Mouse (Mus musculus) mouse trophoblast stem cell (cell line): Measurements from ENCODE around the gene Zbtb16.

Source experiments
- in situ Hi-C, 2 experiments: fragments of 300-500 bp; cut with MseI, MboI; formaldehyde crosslinking; loops; 2 replicates in 1 of 2; 3 replicates in 1 of 2; pipeline ENCODE4 v1.15.1; 2025

Gene Zbtb16

DNA sequence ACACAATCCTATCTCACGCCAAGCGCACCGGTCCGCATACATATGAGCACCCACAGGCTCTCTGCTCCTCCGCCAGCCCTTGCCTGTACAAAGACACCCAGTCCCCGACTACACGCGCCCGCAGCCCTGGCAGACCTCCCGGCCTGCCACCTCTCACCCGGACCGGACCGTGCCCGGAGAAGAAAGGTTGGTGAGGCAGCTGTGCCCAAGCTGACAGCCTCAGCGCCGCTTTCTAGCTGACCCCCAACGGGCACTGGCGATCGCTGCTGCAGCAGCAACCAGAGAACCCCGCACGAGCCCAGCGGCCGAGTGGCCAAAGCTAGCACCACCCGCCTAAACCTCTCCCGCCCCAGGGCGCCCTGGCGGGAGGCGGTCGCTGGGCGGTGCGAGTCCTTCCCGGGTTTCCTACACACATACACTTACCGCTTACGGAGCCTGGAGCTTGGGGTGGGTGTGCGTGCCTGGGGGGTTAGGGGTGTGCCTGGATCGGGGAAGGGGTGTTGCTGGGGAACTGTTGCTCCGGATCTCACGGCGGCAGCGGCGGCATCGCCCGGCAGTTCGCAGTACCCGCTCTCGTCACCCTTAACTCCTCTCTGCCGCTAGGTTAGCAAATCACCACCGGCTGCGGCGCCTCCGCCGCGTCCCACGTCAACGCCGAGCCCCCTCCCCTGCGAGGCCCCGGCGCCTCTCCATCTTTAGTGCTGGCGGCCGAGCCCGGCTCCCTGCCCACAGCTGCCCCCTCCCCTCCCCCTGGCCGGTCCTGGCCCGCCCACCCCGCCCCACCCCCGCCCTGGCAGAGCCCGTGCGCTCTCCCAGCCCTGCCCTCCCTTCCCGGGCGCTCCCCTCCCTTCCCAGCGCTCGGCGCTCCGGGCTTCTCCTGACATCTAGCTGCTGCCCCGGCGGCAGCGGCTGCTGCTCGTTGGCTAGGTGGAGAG is at the start of gene Zbtb16:
Gene Zbtb16 (minus strand): TSS at position 592 of the 935 bp plus-strand sequence.
- in situ Hi-C loops = no loop called here

DNA sequence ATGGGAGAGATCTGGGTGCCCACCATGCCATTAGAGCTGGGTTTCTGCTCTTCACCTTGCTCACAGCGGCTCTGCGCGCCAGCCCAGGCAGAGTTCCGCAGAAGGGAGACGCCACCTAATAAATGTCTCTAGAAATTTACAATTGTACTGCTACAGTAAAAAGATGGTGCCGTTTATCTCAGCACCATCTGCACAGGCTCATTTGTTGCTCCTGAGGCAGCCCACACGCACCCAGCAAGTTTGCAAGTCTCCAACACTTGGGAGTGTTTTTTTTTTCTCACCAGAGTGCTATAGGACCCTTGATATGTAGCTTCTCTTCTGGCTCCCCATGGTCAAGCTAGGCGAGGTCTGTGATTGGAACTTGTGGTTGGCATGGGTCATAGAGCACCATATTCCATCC is 36.9 kb upstream of the Zbtb16 start:
- in situ Hi-C loops = no loop called here

DNA sequence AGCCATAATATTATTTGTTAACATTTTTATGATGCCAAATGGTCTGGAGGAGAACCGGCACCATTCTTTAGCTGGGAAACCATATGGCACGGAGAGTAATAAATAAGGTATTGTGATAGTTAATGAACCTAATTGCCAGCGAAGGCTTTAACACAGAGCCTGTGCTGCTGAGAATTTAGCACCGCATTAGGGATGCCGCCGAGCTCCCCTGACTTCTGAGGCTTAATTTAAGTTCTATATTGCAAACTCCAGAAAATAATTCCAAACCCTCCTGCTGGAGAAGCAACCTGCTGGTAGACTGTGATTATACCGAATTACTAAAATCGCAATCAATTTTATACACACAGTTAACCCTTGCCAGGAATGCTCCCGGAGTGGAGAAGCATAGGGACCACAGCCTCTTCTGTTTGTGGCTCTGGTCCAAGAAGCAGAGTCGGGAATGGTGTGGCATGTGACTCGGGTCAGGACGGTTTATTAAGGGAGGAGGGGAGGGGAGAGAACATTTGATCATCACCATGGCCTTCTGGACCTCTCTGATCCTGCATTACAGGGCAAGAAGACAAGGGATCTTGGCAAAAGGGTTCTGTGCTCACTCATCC is 30.6 kb upstream of the Zbtb16 start:
- in situ Hi-C loops = no loop called here

DNA sequence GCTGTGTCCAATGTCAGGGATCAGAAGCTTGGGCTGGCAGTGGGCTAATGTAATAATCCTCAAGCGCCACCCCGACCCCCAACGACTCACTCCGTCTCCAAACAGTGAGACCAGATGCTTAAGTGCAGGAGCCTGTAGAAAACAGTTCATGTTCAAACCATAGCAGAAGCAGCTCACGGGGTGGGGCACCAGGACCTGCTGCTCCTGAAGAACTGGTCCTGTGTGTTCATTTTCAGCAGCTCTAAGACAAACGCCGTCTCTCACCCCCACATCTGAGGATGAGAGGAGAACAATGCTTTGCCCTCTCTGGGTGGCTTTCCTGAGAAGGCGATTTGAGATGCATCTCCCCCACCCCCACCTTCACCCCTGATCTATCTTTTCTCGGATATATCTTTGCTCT is 29.2 kb upstream of the Zbtb16 start:
- in situ Hi-C loops = no loop called here

DNA sequence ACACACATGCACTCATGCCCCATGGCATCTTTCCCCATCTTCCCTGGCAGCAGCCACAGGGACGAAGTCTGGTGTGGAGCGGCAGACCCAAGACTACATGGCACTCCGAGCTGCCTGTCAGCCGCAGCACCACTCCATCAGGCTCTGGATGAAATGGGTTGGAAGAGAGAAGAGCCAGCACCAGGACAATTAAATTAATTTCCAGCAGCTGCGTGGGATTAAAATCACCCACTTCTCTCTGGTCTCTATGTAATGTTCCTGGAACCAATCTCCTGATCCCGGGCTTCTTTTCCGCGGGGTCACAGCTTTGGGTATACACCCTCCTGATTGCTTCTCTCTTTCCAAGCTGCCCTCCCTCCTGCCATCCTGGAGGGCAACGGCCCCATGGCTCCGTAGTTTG is 25.5 kb upstream of the Zbtb16 start:
- in situ Hi-C loops = no loop called here

DNA sequence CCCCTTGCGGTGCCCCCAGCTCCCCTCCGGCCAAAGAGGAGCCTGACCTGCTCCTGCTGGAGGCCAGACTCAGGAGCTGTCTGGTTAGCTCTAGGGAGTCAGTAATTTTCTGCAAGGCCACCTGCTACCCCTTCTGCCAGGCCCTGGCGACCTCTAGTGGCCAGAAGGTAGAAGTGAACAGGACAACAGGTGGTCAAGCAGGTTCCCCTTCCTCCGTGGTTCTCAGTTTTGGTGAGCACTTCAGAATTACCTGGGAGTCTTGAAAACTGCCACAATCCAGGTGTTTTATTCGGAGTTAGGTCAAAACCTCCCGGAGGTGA is 24.5 kb upstream of the Zbtb16 start:
- in situ Hi-C loops = no loop called here

DNA sequence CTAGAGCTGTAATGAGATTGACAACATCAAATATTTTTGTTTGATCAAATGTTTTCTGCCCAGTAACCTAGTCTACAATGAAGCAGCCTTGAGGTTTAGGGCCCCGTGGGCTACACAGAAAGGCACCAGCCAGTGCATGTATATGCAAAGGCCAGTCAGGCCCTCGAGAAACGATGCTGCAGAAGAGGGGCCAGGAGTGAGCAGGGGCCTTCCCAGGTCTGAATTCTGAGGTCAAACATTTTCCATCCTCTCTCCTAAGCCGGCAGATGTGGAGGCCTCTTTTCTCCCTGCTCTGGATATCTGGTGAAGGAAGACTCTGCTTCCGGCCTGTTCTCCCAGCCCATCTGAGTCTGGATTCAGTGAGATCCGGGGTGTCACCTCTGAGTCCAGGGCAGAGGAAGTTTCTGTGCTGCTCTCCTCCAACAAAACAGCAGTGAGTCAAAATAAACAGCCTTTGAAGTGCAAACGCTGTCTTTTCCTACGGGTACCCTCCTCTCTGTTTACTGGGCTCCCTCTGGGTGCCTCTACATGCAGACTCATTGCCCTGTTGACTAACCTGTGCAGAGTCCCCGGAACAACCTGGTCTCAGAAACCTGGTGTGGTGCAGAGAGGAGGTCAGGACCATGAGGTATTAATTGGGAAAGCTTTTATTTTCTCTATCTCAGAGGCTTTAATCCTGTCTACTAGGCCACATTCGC is 24.0 kb upstream of the Zbtb16 start:
- in situ Hi-C loops = loop anchor here in 1 of 2 experiments (5.0 kb wide), 1 partner anchor 218 kb away; no protein-coding TSS in a partner anchor

DNA sequence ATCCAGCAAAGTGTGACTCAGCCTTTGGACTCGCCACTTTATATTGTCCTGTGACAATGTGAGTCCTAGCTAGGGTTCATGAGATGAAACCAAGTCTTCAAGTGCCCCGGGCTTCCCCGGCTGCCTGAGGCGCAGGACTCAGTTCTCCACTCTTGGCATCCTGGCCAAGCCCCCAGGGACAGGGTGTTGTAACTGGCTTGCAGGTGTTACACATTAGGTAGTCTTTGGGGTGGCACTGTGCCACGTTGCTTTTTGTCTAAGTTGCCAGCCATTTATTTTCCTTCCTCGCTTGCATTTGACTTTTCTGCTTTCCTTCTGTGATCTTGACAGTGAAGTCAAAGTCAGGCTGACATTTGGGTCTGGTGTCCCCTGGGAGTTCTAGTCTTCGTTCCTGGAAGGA is 21.9 kb upstream of the Zbtb16 start:
- in situ Hi-C loops = loop anchor here in 1 of 2 experiments (5.0 kb wide), 1 partner anchor 216 kb away; no protein-coding TSS in a partner anchor

DNA sequence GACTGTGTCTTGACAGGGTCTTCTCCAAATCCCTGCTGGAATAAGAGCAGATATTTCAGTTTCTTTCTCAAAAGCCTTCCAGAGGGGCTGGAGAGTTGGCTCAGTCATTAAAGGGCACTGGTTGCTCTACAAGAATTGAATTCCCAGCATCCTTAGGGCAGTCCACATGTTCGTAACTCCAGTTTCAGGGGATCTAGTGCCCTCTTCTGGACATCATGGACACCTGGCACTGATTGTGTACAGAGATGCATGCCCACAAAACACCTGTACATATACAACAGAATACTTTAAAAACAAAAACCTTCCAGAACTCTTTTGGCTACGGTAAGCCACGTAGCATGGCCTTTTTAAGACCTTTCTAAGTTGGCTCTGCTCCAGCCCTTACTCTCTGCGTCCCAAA is 20.2 kb upstream of the Zbtb16 start:
- in situ Hi-C loops = loop anchor here in 1 of 2 experiments (5.0 kb wide), 1 partner anchor 214 kb away; no protein-coding TSS in a partner anchor

DNA sequence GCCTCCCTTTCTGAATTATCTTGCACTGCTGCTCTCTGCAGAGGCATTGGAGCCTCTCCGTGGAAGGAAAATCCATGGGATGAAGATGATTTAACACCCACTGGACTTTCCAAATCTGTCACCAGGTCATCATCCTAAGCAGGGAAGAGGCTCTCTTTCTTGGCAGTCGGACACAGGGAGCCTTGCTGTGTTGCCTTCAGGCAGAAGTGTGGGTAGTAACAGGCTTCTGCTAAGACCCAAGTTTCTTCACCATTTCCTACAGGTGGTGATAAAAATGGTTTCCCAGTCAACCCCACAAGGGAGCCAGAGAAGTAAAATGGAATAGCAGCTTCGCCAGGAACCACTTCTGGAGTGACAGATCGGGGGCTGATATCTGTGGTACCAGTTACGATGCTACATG is 13.5 kb upstream of the Zbtb16 start:
- in situ Hi-C loops = no loop called here

DNA sequence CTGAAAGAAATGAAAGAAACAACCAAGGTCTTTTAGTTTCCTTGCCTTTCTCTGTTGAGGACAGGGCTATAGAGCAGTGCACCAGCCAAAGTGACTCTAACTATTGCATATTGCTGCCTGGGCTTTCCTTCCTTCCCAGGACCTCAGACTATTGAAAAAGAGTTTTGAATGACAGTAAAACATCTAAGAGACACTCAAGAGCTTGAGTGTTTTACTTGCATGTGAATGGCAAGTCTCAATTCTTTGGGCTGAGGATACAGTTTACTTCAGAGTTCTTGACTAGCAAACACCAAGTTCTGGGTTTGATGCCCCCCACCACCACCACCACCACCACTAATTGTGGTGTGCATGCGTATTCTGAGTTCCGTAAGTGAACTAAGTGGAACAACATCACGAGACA is 3.5 kb upstream of the Zbtb16 start:
- in situ Hi-C loops = no loop called here

DNA sequence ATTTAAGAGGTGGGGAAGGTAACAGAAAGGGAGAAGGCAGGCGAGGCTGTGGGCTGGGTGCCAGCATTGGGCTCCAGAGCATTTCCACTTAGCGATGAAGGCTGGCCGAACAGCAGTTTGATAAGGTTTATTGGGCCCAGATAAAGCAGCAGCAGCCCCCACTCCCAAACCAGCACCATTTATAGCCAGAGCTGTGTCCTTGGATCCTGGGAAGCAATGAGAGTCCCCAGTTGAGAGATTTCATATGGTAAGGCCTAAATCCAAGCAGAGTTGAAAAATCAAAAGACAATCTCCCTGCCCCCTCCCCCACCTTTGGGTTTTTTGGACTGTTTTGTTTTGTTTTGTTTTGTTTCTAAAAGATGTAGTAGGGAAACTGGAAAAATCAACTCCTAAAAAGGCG is 2.3 kb upstream of the Zbtb16 start:
- in situ Hi-C loops = no loop called here

DNA sequence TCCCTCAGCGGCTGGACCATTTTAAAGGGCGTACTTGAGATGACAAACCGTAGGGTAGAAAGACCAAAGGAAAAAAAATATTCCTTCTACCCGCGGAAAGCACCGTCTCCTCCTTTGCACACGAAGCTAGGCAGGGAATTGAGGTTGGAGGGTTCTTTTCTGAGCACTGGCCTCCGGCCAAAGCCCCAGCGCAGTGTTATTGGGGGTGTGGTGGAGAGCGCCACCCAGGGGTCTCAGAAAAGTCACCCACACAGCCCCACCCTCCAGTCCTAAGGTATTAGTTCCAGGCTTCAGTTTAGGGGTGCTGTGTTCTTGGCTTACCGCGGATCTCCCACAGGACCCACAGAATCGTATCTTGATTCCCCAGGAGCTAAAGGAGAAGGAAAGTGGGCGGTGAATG is 1.2 kb upstream of the Zbtb16 start:
- in situ Hi-C loops = no loop called here

DNA sequence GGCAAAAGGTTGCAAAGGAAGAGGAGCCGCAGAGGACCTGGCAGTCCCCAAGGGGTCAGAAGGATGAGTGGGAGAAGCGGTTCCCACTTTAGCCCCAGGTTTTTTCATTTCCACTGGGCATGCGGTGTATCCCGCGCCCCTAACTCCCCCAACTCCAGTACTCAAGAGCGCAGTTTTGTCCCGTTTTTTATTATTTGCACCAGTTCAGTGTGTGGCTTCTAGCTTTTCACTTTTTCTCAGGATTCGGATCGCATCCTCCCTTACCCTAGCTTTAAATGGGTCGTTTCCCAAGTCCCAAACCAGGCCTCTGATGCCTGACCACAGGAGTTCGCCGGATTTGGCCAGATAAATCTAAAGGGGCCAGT is 526 bp upstream of the Zbtb16 start:
- in situ Hi-C loops = no loop called here

DNA sequence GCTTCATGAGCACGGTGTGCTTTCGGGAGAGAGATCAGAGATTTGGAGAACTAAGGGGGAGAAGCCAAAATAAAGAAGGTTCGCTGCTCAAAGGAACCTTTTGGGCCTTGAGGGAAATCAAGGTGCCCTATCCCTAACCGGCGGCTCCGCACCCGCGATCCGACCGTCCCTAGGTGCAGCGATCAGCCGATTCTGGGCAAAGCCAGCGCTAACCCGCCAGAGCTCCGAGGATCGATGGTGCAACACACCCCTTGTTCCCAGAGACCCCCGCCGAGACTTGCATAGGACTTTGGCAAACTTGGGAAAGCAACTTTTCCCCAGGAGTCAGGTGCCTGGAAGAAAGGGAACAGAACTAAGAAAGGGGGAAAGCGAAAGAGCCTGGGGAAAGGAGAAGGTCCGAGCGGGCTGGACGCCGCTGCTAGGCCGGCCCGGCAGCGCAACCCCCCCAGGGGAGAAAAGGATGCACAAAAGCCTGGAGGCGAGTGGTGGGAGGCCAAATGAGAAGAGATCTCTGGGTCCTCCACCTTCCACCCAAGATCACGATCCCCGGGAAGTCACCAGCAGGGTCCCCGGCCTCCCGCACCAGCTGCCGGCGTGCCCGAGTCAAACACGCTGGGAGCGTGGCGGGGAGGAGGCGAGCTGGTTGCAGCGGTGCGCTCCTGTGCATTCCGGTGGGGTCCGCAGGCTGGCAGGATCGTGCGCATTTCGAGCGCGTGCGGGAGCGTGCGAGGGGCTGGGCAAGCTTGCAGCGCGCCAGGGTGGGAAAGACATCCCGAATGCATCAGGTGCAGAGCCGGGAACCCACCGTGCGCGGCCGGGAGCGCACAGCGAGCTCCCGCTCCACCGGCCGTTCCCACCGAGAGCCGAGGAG is 1.2 kb downstream of the Zbtb16 start:
- in situ Hi-C loops = no loop called here

DNA sequence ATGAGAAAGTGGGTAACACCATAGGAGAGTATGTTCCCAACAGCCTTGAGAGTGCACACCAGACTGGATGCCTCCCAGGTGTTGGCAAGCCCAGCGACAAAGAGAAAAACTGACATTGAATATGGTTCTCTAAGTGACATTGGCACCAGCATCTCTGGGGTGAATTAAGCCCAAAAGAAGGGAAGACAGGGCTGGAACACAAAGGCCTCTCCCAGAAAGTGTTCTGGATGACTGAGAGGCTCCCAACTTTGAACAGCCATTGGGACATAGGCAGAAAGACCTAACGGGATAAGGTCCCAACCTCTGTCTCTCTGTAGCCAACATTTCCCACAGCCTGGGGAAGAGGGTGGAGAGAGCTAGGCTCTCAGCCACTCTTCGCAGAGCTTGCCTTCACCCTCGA is 2.0 kb downstream of the Zbtb16 start:
- in situ Hi-C loops = no loop called here

DNA sequence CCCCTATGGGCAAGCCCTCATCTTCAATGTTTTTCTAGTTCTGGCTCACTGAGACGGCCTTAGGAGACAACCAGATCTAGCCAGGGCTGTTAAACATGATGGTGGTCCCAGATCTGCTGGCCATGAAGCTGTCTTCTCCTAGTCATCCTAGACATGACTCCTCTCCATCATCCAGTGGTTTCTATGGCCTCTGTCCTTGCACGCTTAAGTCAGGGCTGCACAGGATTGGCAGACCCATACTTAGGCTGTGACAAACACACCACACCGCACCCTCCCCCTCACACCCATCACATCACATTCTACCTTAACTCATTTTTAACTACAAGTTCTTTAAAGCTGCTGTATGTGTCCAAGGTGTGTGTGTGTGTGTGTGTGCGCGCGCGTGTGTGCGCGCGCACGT is 2.5 kb downstream of the Zbtb16 start:
- in situ Hi-C loops = no loop called here

DNA sequence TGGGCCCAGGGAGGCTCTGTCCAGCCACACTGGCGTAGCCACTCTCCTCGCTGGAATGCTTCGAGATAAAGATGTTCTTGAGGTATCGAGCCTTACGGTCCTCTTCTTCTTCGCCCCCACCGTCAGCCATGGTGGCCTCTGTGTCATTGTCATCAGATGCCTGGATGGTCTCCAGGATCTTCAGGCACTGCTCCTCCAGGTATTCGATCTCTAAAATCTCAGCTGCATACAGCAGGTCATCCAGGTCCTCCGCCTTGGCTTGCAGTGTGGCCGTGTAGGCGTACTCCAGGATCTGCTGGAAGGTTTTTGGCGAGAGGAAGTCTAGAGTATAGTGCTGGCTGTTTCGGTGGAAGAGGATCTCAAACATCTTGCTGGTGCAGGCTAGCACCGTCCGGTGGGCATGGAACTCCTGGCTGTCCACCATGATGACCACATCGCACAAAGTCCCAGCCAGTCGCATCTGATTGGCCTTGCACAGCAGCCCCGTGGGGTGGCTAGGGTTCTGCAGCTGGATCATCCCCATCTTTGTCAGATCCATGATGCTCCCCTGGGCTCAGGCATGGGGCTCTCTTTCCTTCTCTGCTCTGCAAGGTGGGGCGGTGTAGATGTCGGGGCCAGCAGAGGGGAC is 3.4 kb downstream of the Zbtb16 start:
- in situ Hi-C loops = no loop called here

DNA sequence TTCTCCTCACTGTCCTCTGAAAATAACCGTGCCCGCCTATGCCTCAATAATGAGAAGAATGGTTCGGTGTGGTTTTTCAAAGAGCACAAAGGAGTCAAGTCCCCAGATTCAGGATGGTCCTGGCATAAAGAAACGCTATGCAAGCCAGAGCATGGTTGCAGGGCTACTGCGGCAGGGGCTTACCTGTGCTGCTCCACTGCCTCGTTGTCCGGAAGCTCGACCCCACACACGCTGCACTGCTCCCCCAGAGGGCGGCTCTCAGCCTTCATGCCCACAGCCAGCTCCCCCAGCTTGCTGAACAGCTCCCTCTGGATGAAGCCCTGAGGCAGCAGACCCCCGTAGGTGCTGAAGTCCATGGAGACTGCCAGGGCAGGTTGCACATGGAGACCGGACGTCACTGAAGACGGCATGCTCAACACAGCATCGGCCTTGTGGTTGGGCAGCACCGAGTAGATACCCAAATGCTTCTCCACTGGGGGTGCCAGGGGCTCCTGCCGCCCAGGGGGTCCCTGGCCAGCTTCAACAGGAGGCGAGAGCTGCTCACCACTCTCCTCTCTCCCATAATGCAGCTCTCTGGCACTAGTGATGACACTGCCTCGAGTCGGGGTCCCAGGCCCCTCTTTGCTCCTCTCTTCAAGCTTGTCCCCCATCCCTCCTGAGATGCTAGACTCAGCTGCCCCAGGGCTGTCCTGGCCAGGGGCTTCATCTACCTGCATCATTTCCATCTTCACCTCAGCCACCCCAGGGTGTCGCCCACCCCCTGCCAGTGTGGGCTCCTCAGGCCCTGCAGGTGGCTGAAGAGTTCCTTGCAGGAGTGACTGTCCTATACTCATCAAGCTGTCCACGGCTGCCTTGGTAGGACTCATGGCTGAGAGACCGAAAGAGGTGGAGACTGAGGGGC is 4.2 kb downstream of the Zbtb16 start:
- in situ Hi-C loops = no loop called here

DNA sequence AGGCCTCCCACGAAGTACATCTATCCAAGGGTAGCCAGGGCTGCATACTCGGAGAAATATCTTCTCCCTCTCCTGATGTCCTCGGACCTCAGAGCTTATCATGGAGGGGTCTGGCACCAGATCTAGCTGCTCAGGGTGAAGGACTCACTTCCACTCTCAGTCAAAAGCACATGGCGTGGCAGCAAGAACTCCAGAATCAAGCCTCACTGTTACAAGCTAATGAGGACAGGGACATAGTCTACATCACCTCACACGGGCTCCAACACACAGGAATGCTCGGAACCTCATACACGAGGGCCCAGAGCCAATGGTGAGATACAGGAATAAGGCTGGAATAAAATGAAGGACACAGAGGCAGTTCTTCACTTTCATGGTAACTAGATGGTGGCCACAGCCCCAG is 7.2 kb downstream of the Zbtb16 start:
- in situ Hi-C loops = no loop called here
